Mouse (Mus musculus) liver, embryonic 14.5 days (tissue): Measurements from ENCODE around the gene Igf1r. TPM values are rescaled to one million over a fixed set of nuclear protein-coding genes. Genes with fewer than 3 reads are reported as not detected.

ENCODE experiments used
- ATAC-seq: fragments of 200-750 bp; cut with Nextera tagmentation; 2 replicates; pipeline ENCODE4 v1.8.0; 2017; ENCODE audit warnings: moderate number of reproducible peaks, mild to moderate bottlenecking, moderate library complexity; ENCODE audit not compliant: insufficient read depth
- DNase-seq, 3 experiments: peaks; one replicate each; pipeline ENCODE4 v3.0.0-alpha.2; 2012 to 2013; ENCODE audit warnings: low read depth in 3 of 3, low spot score in 3 of 3
- H3K27ac ChIP-seq: fragments of 300-500 bp; sonication (generic); 2 replicates; pipeline ENCODE4 v1.5.1; 2014; ENCODE audit warnings: moderate library complexity, mild to moderate bottlenecking, control low read depth, inconsistent platforms
- H3K27me3 ChIP-seq: fragments of 300-500 bp; sonication (generic); 2 replicates; pipeline ENCODE4 v1.6.1; 2014; ENCODE audit warnings: mild to moderate bottlenecking, low read length, moderate library complexity; ENCODE audit not compliant: control insufficient read depth, insufficient read depth
- H3K36me3 ChIP-seq: fragments of 300-500 bp; sonication (generic); replicated peaks from 2 replicates; pipeline ENCODE4 v1.6.1; 2014; ENCODE audit warnings: low read depth; ENCODE audit not compliant: control insufficient read depth, insufficient read depth
- H3K4me1 ChIP-seq, 2 experiments: fragments of 200-500 bp in 1 of 2; fragments of 300-500 bp in 1 of 2; sonication (generic) in 1 of 2; replicated peaks; 2 replicates each; pipeline ENCODE4 v1.6.1; 2012 to 2014; ENCODE audit warnings: antibody characterized with exemption in 1 of 2, inconsistent platforms in 1 of 2, low read length in 1 of 2; ENCODE audit not compliant: control insufficient read depth in 2 of 2, insufficient read depth in 2 of 2
- H3K4me2 ChIP-seq: fragments of 300-500 bp; sonication (generic); 2 replicates; pipeline ENCODE4 v1.6.1; 2014; ENCODE audit warnings: low read depth, mild to moderate bottlenecking, control low read depth, moderate library complexity
- H3K4me3 ChIP-seq, 2 experiments: fragments of 200-500 bp in 1 of 2; fragments of 300-500 bp in 1 of 2; sonication (generic) in 1 of 2; 2 replicates each; pipeline ENCODE4 v1.5.1; 2012 to 2014; ENCODE audit warnings: low read depth in 2 of 2, low read length in 2 of 2, mild to moderate bottlenecking in 2 of 2, control low read depth in 1 of 2, inconsistent platforms in 1 of 2, moderate library complexity in 1 of 2; ENCODE audit not compliant: insufficient read depth in 1 of 2
- H3K9ac ChIP-seq: fragments of 300-500 bp; sonication (generic); replicated peaks from 2 replicates; pipeline ENCODE4 v1.6.1; 2014; ENCODE audit warnings: mild to moderate bottlenecking, control low read depth, moderate library complexity
- H3K9me3 ChIP-seq: fragments of 300-500 bp; sonication (generic); 2 replicates; pipeline ENCODE4 v1.6.1; 2016; ENCODE audit warnings: low read length, mixed read lengths; ENCODE audit not compliant: control insufficient read depth
- CTCF ChIP-seq: IDR thresholded peaks from 2 replicates; pipeline ENCODE4 v1.5.1; 2016; ENCODE audit warnings: antibody characterized with exemption, low read depth, control low read depth
- EP300 ChIP-seq: IDR thresholded peaks from 2 replicates; pipeline ENCODE4 v1.6.1; 2016; ENCODE audit warnings: antibody characterized with exemption, low read depth
- WGBS: fragments of 180-500 bp; shearing (Covaris S2); extraction: QIAGEN DNeasy Blood & Tissue Kit; methylation state at CpG from one replicate; pipeline ENCODE4 v1.1.7; 2014; ENCODE audit not compliant: insufficient replicate concordance; 5-methylcytosine and 5-hydroxymethylcytosine counted together
- polyA plus RNA-seq, 2 experiments: library from polyadenylated mRNA; depleted of rRNA in 1 of 2; stranded (reverse) in 1 of 2; unstranded in 1 of 2; fragments of >200 nt; fragmentation: Nextera tagmentation in 1 of 2; extraction: Ambion mirVana in 1 of 2; gene quantifications; 2 replicates each; pipeline versions ENCODE4 v1.2.1 to v1.2.3; 2012 to 2014

Gene Igf1r
- polyA plus RNA-seq, 2 experiments: 2.3 to 2.5 TPM

DNA sequence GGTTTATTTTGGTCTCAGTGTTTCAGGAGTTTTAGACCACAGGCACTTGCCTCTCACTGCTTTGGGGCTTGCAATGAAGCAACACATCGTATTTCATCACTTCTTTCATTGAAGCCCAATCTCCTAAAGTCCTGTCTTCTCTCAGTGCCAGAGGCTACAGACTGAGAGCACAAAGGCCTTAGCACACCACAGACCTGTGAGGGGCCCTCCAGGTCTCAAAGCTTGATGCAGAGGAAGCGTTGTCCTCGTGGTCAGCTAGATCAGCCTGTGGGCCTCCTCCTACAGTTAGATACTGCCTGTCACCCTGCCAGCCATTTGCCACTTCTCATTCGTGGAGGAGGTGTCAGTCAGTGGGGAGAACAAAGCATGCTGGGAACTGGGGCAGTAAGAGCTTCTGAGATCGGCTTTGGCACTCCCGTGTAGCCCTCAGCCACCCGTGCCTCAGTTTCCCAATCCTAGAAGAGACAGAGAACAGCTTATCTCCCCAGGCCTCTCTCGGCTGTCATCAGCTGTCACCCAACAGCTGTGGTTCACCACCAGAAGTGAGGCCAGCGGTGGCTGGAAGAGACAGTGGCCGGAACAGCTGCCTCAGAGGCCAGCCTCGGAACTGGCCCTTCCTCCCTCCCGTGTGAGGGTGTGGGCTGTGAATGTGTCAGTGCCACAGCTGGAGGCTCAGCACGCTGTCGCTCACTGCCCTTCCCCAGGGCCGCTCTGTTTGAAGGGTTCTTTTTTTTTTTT is 241.5 kb downstream of the Igf1r start:
- Histone ChIP-seq H3K4me3 (no peak overlapping the region), H3K9ac (no peak overlapping the region), H3K4me1 (peaks cover 4 to 21% of the 10 kb centered on the region in 2 experiments), H3K27me3 (no peaks in the 10 kb centered on the region), H3K4me2 (no peak overlapping the region), H3K36me3 (peaks cover 10% of the 10 kb centered on the region), H3K9me3 (no peaks in the 10 kb centered on the region), H3K27ac (no peak overlapping the region)
- WGBS: 43% methylated on average over 15 of the region's 15 CpGs
- DNase-seq (no peak), ATAC-seq (no peak)
- no peak for TF ChIP-seq EP300
- TF ChIP-seq CTCF: no peak

DNA sequence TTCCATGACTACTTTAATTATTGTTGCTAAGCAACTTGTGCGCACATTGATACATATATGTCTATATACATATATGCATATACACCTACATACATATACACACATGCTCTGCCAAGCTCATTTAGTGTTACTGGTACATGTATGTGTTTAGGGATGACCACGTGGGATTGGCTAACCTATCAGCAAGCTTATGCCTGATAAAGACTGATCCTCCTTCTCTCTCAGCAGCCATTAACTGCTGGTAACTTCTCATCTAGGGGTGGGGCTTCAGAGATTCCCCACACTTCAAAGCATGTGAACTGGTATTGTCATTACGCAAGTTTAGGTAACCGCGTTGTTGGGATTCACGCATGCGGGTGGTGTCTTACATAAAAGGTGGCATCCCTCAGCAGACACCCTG is 247.0 kb downstream of the Igf1r start:
- Histone ChIP-seq H3K9me3 (no peaks in the 10 kb centered on the region), H3K4me2 (no peak overlapping the region), H3K36me3 (peaks cover 6% of the 10 kb centered on the region), H3K9ac (no peak overlapping the region), H3K4me1 (0 out of 4 replicates have a peak, but pooled peaks cover 0 to 6% of the 10 kb centered on the region in 2 experiments), H3K27me3 (no peaks in the 10 kb centered on the region), H3K4me3 (no peak overlapping the region), H3K27ac (no peak overlapping the region)
- DNase-seq (no peak), ATAC-seq (no peak; the same call in 1 of the 2 replicates)
- no peak for TF ChIP-seq EP300
- TF ChIP-seq CTCF: no peak
- WGBS: 79% methylated on average over 7 of the region's 7 CpGs

DNA sequence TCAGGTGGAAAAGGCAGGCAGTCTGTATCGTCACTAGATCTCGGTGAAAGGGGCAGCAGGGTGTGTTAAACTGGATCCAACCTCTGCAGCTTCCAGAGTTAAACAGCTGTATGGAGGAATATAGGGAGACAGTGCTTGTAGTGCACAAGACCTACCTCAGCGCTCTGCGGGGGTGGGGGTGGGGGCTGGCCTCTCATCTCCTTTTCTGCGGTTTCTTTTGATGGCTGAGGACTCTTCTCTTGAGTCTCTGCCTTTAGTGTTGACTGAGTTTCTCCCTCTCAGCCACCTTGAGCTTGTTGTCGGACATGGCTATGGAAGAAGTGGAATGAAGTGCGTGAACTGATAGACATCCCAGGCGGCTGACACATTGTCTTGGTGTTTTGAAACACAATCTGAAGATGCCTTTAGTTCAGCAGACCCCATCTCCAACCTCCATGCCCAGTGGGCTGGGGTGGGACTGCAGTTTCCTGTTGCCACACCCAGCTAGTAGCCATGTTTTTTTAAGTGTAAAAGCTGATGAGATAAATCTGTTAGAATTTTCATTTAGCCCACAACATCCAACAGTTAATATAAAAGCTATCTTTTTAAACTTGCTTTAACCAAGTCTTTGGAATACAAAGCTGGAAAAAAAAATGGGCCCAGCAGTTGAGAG is 253.3 kb downstream of the Igf1r start:
- Histone ChIP-seq H3K9ac (no peak overlapping the region), H3K4me1 (no peaks in the 10 kb centered on the region), H3K4me2 (no peak overlapping the region), H3K36me3 (no peaks in the 10 kb centered on the region; the same call in 1 of the 2 replicates), H3K4me3 (no peak overlapping the region), H3K27me3 (no peaks in the 10 kb centered on the region), H3K27ac (no peak overlapping the region), H3K9me3 (no peaks in the 10 kb centered on the region)
- WGBS: 80% methylated on average over 8 of the region's 8 CpGs
- ATAC-seq (no peak), DNase-seq (no peak)
- TF ChIP-seq CTCF: no peak

DNA sequence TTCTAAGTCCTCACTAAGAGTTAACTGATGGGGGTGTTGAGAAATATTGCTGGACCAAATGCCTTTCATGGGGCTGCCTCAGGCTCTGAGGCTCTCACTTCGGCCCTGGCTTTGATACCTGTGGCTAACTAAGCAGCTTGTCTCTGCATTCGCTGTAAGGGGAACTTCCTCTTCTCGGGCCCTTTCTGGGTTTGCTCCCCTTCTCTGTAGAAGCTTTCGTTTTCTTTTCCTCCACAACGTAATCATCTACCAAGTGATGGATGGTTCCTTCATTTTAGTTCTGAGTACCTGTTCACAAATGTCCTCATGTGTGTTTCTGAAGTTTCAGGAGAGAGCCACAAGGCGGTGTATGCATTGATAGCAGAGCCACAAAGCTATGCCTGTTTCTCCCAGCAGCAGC is 256.4 kb downstream of the Igf1r start:
- H3K9ac ChIP-seq: no peak overlapping the region
- DNase-seq (no peak), ATAC-seq (no peak)

DNA sequence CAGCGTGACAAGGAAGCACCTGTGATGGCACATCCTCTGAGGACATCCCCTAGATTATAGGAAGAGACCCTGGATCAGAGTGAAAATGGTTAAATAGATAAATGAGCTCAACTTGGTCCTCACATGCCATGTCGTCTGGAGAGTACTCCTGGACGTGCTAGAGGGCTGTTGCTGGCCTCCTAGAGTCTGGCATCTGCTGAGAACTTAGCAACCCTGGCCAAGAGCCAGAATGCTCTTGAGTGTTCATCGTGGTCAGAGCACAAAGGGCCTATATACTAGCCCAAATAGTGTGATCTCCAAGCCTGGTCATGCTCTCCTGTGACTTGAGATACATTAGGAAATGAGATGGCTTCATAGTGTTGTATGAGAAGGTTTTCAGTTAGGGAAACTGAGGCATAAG is 257.8 kb downstream of the Igf1r start:
- H3K36me3 ChIP-seq: peaks cover 2% of the 10 kb centered on the region
- H3K27me3 ChIP-seq: no peaks in the 10 kb centered on the region
- ATAC-seq (no peak), DNase-seq (no peak)
- TF ChIP-seq EP300 (no peak), CTCF (no peak)
- H3K9me3 ChIP-seq: no peaks in the 10 kb centered on the region
- H3K4me1 ChIP-seq: no peaks in the 10 kb centered on the region
- no peak overlapping the region for H3K9ac ChIP-seq
- H3K4me3 ChIP-seq: no peak overlapping the region
- 75% methylated on average over 4 of the region's 4 CpGs for WGBS
- no peak overlapping the region for H3K27ac ChIP-seq
- no peak overlapping the region for H3K4me2 ChIP-seq

More for the DNA sequence above, 256.4 kb downstream of the Igf1r start:
- TF ChIP-seq EP300: no peak
- TF ChIP-seq CTCF: no peak
- Histone ChIP-seq H3K4me2 (no peak overlapping the region), H3K9me3 (no peaks in the 10 kb centered on the region), H3K4me1 (no peaks in the 10 kb centered on the region), H3K4me3 (no peak overlapping the region), H3K27me3 (no peaks in the 10 kb centered on the region), H3K27ac (no peak overlapping the region), H3K36me3 (no peaks in the 10 kb centered on the region)
- 58% methylated on average over 6 of the region's 6 CpGs for WGBS
